Mouse (Mus musculus) liver, adult (tissue): ENCODE results near the gene Ptprr.

Experiments used
- GATA4 ChIP-seq: IDR thresholded peaks from 2 replicates; pipeline ENCODE4 v1.6.1; 2014; ENCODE audit warnings: mild to moderate bottlenecking, low read length; ENCODE audit not compliant: insufficient replicate concordance

Gene Ptprr

DNA sequence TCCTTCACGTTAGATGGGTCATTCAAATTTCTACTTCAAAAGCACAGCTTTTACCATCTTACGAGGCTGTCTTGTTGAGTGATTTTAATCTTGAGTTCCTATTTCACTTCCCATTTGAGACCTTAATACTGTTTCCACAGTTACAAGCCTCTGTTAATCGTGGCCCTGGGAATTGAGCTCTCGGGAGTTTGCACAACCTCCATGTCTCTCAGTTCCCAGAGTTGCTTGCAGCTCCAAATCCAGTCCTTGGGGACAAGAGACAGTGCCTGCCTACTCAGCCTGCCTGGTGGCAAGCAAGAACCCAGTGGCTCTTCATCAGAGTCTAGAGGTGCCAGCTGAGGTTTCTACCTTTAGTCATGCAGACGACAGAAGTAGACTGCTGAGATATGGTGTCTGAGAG lies 136.7 kb downstream of the Ptprr start:
- TF ChIP-seq GATA4 = no peak

DNA sequence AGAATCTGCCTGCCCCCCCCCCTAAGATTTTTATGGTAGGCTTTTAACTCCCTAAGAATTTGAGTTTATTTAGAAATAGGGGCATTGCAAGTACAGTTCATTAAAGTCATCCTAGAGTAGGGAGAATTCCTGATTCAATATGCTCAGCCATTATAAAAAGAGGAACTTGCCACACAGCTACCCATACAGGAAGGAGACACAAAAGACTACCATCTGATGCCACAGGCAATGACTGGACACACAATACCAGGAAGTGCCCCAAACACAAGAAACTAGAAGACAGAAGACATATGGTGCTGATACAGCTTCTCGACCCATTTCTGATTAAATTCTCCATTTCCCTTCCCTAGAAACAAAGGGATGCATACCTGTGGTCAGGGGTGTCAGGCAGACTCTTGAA lies 138.7 kb downstream of the Ptprr start:
- no peak for TF ChIP-seq GATA4

DNA sequence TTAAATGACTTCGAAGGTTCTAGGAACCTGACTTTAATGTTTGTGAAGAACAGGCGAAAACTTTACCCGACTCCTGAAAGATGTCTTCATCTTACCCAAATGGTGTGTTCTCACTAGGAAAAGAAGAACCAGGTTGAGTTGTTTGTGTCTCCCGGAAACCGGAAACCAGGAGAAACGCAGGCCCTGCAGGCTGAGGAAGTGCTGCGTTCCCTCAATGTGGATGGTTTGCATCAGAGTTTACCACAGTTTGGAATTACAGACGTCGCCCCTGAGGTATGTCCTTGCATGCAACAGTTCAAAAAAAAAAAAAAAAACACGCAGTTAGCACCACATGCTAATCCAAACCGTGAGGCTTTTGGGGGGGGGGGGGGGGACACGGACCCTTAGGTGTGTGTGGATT lies 144.3 kb downstream of the Ptprr start:
- no peak for TF ChIP-seq GATA4

DNA sequence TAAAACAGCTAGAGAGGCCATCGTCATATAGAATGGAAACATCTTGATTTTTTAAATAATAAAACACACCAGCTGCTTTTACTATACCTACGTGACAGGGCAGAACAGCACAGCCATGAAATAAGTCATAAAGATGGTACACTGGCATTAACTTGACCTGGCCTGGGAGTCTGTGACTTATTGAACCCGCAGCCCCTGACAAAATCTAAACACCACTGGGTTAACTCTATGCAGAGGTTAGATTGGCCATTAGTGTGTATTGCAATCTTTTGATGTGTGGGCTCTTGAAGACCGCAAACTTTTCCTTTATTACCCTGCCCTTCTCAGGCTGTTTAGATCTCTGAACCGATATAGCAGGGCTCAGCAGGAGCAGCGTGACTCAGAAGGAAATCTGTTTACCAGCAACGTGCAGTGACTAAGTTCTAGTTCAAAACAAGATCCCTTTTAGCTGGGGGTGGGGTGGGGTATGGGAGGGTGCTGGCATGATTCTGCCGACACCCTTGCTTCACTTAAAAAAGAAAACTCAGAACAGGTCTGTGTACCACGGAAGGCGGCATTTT lies 157.4 kb downstream of the Ptprr start:
- TF ChIP-seq GATA4 = no peak

DNA sequence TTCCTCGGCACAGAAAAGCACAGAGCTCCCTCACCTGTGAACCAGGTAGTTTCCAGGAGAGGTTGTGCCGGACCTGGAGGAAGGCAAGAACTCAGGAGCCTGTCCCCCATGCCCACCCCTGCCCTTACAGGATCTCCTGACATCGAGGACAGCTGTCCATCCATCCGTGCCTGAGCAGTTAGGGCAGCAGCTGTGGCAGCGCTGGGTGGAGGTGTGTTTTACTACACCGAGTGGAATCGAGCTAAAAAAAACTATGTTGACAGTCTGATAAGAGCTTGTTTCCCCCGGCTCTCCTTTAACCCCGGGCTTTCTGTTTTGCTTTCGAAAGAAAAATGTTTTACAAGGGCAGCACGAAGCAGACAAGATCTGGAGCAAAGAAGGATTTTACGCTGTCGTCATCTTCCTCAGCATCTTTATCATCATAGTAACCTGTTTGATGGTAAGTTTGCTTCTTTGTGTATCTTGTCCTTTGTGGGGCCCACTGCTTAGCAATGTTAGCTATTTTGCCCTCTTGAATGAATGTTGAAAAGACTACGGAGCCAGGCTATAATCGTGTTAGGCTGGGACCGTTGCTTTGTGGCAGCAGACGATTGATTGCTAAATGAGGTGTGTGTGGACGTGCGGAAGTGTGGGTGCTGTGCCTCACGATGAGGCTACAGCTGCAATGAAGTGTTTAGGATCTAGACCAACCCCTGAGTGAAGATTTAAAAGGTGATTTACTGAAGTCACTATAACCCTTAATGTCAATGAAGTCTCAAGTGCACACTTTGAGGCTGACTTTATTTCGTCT lies 159.6 kb downstream of the Ptprr start:
- no peak for TF ChIP-seq GATA4

DNA sequence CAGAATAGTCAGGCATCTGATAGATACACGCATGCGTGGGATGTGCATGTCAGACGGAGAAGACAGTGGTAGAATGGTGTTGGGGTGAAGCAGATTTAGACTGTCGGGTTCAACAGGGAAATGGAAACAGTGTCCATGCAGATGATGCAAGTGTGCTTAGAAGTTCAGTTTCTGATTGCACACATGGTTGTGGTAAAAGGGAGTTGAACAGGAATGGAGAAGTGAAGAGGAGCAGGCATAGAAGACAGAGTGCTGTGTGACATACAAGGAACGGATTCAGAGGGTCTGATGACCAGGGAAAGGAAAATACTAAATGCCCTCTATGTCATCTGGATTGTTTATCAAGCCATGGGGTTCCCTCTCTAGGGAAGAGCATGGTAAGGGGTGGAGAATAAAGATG lies 163.2 kb downstream of the Ptprr start:
- no peak for TF ChIP-seq GATA4

DNA sequence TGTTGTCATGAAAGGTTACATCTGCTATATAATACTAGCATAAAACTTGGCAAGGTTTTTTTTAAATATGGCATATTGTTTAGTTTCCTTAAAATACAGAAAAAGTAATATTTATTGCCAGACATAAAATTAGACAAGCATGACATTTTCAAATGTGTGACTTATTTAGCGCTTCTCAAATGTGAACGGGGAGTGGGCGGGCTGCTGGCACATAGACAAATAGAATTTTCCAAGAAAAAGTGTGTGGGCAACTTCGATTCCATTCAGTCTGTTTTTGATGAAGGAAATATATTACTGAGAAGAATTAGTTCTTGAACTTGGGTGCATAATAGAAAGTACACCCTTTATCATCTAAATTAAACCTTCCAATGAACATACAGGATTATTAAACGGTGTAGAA lies 164.2 kb downstream of the Ptprr start:
- TF ChIP-seq GATA4 = no peak

DNA sequence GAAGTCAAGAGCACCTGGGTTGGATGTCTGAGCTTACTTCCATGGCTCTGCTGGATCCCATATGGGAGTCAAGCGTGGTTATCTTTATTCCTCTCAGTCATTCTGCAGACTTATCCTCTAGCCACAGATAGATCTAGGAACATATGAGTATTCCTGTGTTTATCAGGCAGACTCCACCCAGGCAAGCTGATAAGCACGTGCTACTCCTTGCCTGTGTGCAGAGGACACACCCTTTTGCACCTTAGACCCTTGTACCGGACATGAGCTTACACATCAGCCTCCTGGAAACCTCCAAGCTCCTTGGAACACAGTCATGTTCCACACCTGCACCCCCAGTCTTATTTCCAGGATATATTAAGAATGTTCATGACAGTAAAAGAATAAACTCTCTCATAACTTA lies 165.2 kb downstream of the Ptprr start:
- no peak for TF ChIP-seq GATA4

DNA sequence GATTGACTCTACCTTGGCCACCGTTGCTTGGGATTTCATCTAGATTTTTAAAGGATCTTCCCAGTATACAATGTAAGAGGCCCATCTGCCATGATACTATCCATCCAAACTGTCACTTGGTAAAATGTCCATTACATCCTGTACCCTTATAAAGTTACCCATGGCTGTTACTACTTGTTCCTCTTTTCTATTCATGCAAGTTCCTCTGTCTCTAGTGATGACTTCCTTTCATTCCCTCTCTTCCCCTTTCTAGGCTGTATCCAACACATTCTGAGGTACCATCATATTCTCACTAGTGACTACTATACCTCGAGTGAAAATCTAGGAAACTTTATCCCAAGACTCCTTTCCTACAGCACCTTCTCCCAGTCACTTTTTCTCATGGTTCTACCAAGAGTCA lies 173.7 kb downstream of the Ptprr start:
- no peak for TF ChIP-seq GATA4

DNA sequence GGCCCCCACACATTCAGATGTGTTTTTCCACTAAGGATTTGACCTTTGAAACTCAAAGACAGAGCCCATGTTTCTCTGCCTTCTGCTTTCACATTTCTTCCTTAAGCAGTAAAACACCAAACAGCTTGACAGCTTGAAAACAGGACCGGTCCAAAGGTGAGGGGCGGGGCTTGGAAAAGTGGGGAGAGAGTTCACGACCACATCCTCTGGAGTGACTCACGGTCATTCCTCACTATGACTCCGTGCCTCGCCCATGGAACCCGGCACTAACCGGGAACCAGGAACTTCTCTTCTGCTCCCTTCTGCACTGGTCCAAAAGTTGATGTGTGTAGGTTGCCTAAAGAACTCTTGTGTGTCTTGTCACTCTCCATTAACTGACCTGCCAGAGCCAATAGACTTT lies 174.3 kb downstream of the Ptprr start:
- TF ChIP-seq GATA4 = no peak

DNA sequence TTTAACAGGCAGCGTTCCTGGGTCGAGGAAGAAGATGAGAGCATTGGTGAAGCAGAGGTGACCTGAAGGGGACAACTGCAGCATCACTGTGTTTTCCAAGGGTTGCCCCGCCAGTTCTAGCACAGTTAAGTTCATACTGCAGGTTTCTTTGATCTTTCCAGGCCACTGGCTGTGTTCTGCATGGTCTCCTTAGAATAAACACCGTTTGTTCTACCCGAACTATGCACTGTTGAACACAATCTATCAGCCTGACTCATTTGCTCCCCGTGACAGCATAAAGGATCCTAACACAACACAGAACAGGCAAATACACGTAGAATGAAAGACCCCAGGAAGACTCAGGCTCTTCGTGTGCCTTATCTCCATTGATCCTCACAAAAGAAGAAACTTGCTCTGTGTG lies 176.4 kb downstream of the Ptprr start:
- TF ChIP-seq GATA4 = no peak

DNA sequence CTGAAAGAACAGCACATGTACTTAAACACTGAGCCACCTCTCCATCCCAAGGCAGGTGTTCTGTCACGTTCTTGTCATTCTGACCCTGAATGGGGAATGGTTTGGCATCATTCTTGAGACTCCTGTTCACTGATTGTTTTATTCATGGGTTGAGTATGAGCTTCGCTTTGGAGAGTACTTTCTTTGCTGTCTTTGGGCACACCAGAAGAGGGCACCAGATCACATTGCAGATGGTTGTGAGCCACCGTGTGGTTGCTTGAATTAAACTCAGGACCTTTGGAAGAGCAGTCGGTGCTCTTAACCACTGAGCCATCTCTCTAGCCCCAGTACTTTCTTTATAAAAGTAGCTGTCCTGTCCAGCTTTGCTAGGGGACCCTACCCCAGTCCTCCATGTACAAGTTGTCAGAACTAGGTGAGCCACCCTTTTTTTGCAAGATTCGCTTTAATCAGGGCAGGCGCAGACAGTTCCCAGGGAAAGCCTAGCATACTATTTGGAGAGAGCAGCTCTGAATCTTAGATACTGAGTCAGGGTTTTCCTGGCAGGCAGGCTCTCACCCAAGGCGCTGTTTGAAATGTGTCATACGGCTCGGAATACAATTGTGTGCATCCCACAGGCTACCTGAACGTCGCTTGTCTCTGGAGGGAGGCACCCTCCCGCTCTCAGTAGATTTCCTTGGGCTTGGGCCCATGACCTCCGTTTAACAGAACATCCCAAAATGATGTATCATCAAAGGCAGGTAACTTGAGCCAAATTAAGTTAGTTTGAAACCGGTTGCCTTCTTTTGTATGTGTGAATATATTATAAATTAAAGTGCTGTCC lies 178.8 kb downstream of the Ptprr start:
- no peak for TF ChIP-seq GATA4

DNA sequence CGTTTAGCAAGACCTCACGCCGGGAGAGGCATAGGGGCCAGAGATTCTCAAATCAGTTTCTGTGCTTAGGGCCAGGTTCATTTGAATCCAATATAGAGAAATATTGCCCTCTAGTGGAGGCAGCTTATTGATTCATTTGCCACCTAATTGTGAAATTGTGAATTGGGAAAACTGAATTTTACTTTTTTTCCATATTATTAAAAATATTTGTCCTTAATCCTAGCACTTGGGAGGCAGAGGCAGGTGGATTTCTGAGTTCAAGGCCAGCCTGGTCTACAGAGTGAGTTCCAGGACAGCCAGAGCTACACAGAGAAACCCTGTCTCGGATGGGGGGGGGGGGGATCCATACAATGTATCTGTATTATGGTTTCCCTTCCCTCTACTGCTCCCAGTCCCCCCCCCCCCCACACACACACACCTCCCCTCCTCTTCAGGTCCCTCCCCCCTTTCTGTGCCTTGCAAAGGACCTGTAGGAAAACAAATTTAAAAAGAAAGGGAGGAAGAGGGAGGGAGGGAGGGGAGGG lies 179.5 kb downstream of the Ptprr start:
- no peak for TF ChIP-seq GATA4

DNA sequence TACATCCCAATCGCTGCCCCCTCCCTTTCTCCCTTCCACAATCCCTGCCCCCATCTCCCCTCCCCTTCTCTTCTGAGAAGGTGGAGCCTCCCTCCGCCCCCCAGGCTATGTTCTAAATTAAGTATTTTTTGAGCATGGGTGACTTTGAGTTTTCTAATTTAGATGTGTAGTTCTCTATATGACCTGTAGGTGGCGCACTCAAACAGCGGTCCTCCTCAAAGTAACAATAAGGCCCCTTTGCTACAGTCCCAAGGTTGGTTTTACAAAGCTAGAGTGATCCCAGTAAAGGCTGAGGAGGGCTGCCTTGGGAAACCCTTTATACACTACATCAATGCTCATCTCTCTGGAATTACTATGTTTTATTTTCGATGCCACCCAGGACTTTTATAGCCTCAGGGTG lies 181.0 kb downstream of the Ptprr start:
- TF ChIP-seq GATA4 = no peak

DNA sequence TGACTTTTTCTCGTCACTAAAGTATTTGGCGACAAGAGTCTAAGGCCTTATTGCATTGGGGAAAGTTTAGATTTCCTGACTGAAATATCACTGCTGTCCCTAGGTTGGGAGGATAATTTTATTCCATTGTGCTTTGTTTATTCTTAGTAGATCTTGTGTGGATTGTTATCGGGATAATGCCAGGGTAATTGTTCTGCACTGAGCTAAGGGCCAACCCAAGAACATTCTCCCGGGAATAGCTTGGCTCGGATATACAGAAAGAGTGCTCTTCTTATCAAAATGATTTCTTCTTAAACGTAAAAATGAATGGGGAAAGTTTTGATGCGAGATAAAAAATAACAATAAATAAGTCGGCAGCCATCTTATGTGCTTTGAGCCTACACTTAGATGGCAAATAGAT lies 183.5 kb downstream of the Ptprr start:
- no peak for TF ChIP-seq GATA4
